Mouse (Mus musculus): ENCODE data around the gene Magoh. TPM values are rescaled to one million over a fixed set of nuclear protein-coding genes. Genes with fewer than 3 reads are reported as not detected.

Gene Magoh
- total and polyA plus RNA-seq, 3 experiments: 165 to 369 (median 217) TPM

GRCm38 (mm10) chr4:107856958-107857686, 22.4 kb upstream of the Magoh start:
- Histone ChIP-seq H3K4me1 (ENCODE audit: control insufficient read depth in 1 of 2, insufficient read depth in 2 of 2) (no peaks in the 10 kb centered on the region), H3K9ac (ENCODE audit: insufficient read depth, low read depth) (no peak overlapping the region), H3K4me3 (replicated peaks in 1 of 3; ENCODE audit: low read depth in 2 of 3, low read length in 2 of 3, poor library complexity in 1 of 3) (no peak overlapping the region), H3K27me3 (replicated peaks) (no peaks in the 10 kb centered on the region), H3K4me2 (ENCODE audit: insufficient read depth, low read depth, poor library complexity, severe bottlenecking) (no peak overlapping the region), H3K9me3 (replicated peaks; ENCODE audit: low read length) (no peaks in the 10 kb centered on the region), H3K79me2 (replicated peaks; ENCODE audit: control insufficient read depth, extremely low read depth, insufficient read depth, poor library complexity, severe bottlenecking) (no peaks in the 10 kb centered on the region), H3K27ac (ENCODE audit: insufficient read depth, low read depth) (no peak overlapping the region), H3K36me3 (replicated peaks in 1 of 2; ENCODE audit: control insufficient read depth in 1 of 2, insufficient read depth in 1 of 2, low read length in 1 of 2) (peaks cover 51 to 98% of the 10 kb centered on the region in 2 experiments)
- TF ChIP-seq MAX (IDR thresholded peaks at IDR 0.05; ENCODE audit: low read length): no peak
- TF ChIP-seq JUN (IDR thresholded peaks at IDR 0.05; ENCODE audit: insufficient read depth, low read depth, low read length): no peak
- TF ChIP-seq MAFK (IDR thresholded peaks at IDR 0.05; ENCODE audit: insufficient replicate concordance, low read length): peak; percentile 44; the same call in 1 of the 2 replicates
- DNase-seq (ENCODE audit: extremely low read depth): no peak
- dilution Hi-C loops (cut with MboI; ENCODE audit: extremely low pct_ligation_motif_present, extremely low pct_unique_long_range_greater_than_20kb, low sequenced_read_pairs): no loop called here
- in situ Hi-C loops (cut with MboI; ENCODE audit: low pct_ligation_motif_present, low pct_unique_long_range_greater_than_20kb, low sequenced_read_pairs): no loop called here

- Histone ChIP-seq H3K4me2 (ENCODE audit: insufficient read depth, low read depth, poor library complexity, severe bottlenecking) (no peak overlapping the region), H3K9ac (ENCODE audit: insufficient read depth, low read depth) (no peak overlapping the region), H3K4me1 (ENCODE audit: control insufficient read depth in 1 of 2, insufficient read depth in 2 of 2) (no peaks in the 10 kb centered on the region), H3K4me3 (replicated peaks in 1 of 3; ENCODE audit: low read depth in 2 of 3, low read length in 2 of 3, poor library complexity in 1 of 3) (no peak overlapping the region), H3K79me2 (replicated peaks; ENCODE audit: control insufficient read depth, extremely low read depth, insufficient read depth, poor library complexity, severe bottlenecking) (no peaks in the 10 kb centered on the region), H3K27ac (ENCODE audit: insufficient read depth, low read depth) (no peak overlapping the region), H3K27me3 (replicated peaks) (no peaks in the 10 kb centered on the region), H3K36me3 (replicated peaks in 1 of 2; ENCODE audit: control insufficient read depth in 1 of 2, insufficient read depth in 1 of 2, low read length in 1 of 2) (peaks cover 49 to 95% of the 10 kb centered on the region in 2 experiments), H3K9me3 (replicated peaks; ENCODE audit: low read length) (no peaks in the 10 kb centered on the region)
- DNase-seq (ENCODE audit: extremely low read depth): no peak
- dilution Hi-C loops (cut with MboI; ENCODE audit: extremely low pct_ligation_motif_present, extremely low pct_unique_long_range_greater_than_20kb, low sequenced_read_pairs): no loop called here
- no peak for TF ChIP-seq SMC3 (IDR thresholded peaks at IDR 0.05; ENCODE audit: low read depth, low read length)
- no peak for TF ChIP-seq MYC (IDR thresholded peaks at IDR 0.05; ENCODE audit: low read depth, low read length)
- no peak for TF ChIP-seq NELFE (IDR thresholded peaks at IDR 0.05; ENCODE audit: low read depth, low read length)
- no peak for TF ChIP-seq RCOR1 (conservative IDR thresholded peaks at IDR 0.05; ENCODE audit: low read depth, low read length)
- no peak for TF ChIP-seq ZMIZ1 (IDR thresholded peaks at IDR 0.05; ENCODE audit: low read depth, low read length)
- TF ChIP-seq EP300 (IDR thresholded peaks at IDR 0.05; ENCODE audit: low read length): no peak
- TF ChIP-seq MAZ (IDR thresholded peaks at IDR 0.05; ENCODE audit: low read depth, low read length): no peak
- in situ Hi-C loops (cut with MboI; ENCODE audit: low pct_ligation_motif_present, low pct_unique_long_range_greater_than_20kb, low sequenced_read_pairs): no loop called here
These were observed 20.6 kb upstream of the Magoh start for GRCm38 (mm10) chr4:107858995-107859394.

GRCm38 (mm10) chr4:107864866-107865265, 14.7 kb upstream of the Magoh start:
- no peak for TF ChIP-seq ZC3H11A (IDR thresholded peaks at IDR 0.05; ENCODE audit: low read depth, low read length)
- TF ChIP-seq RCOR1 (conservative IDR thresholded peaks at IDR 0.05; ENCODE audit: low read depth, low read length): no peak
- no peak for TF ChIP-seq TBP (conservative IDR thresholded peaks at IDR 0.05; ENCODE audit: low read depth, low read length)
- no peak for TF ChIP-seq MAZ (IDR thresholded peaks at IDR 0.05; ENCODE audit: low read depth, low read length)
- no peak for TF ChIP-seq HCFC1 (IDR thresholded peaks at IDR 0.05; ENCODE audit: low read depth, low read length)
- no peak for TF ChIP-seq MXI1 (IDR thresholded peaks at IDR 0.05; ENCODE audit: low read depth, low read length)
- no peak for TF ChIP-seq BHLHE40 (IDR thresholded peaks at IDR 0.05; ENCODE audit: low read depth, low read length)
- no peak for TF ChIP-seq E2F4 (IDR thresholded peaks at IDR 0.05; ENCODE audit: insufficient replicate concordance, low read depth, low read length)
- TF ChIP-seq ZNF384 (IDR thresholded peaks at IDR 0.05; ENCODE audit: low read depth, low read length): no peak
- TF ChIP-seq MAFK (IDR thresholded peaks at IDR 0.05; ENCODE audit: insufficient replicate concordance, low read length): no peak
- no peak for TF ChIP-seq UBTF (IDR thresholded peaks at IDR 0.05; ENCODE audit: low read depth, low read length)
- no peak for TF ChIP-seq PAX5 (IDR thresholded peaks at IDR 0.05; ENCODE audit: low read length)
- no peak for TF ChIP-seq JUN (IDR thresholded peaks at IDR 0.05; ENCODE audit: insufficient read depth, low read depth, low read length)
- TF ChIP-seq IRF4 (IDR thresholded peaks at IDR 0.05; ENCODE audit: low read depth, low read length): no peak
- no peak for TF ChIP-seq CHD2 (IDR thresholded peaks at IDR 0.05; ENCODE audit: low read length)
- TF ChIP-seq RAD21 (IDR thresholded peaks at IDR 0.05; ENCODE audit: low read depth, low read length): no peak

More at GRCm38 (mm10) chr4:107864866-107865265, 14.7 kb upstream of the Magoh start:
- Histone ChIP-seq H3K9ac (ENCODE audit: insufficient read depth, low read depth) (no peak overlapping the region), H3K4me2 (ENCODE audit: insufficient read depth, low read depth, poor library complexity, severe bottlenecking) (no peak overlapping the region), H3K36me3 (replicated peaks in 1 of 2; ENCODE audit: control insufficient read depth in 1 of 2, insufficient read depth in 1 of 2, low read length in 1 of 2) (peaks cover 19 to 75% of the 10 kb centered on the region in 2 experiments), H3K79me2 (replicated peaks; ENCODE audit: control insufficient read depth, extremely low read depth, insufficient read depth, poor library complexity, severe bottlenecking) (no peaks in the 10 kb centered on the region), H3K9me3 (replicated peaks; ENCODE audit: low read length) (no peaks in the 10 kb centered on the region), H3K4me3 (replicated peaks in 1 of 3; ENCODE audit: low read depth in 2 of 3, low read length in 2 of 3, poor library complexity in 1 of 3) (no peak overlapping the region), H3K27ac (ENCODE audit: insufficient read depth, low read depth) (no peak overlapping the region), H3K27me3 (replicated peaks) (no peaks in the 10 kb centered on the region), H3K4me1 (ENCODE audit: control insufficient read depth in 1 of 2, insufficient read depth in 2 of 2) (no peaks in the 10 kb centered on the region)
- in situ Hi-C loops (cut with MboI; ENCODE audit: low pct_ligation_motif_present, low pct_unique_long_range_greater_than_20kb, low sequenced_read_pairs): no loop called here
- DNase-seq (ENCODE audit: extremely low read depth): no peak
- dilution Hi-C loops (cut with MboI; ENCODE audit: extremely low pct_ligation_motif_present, extremely low pct_unique_long_range_greater_than_20kb, low sequenced_read_pairs): no loop called here
